Mouse (Mus musculus): Measurements from ENCODE around the gene Cntn6. TPM values are rescaled to one million over a fixed set of nuclear protein-coding genes. Genes with fewer than 3 reads are reported as not detected.

Cntn6 gene
- polyA plus RNA-seq (2015; fragmentation: Nextera tagmentation; extraction: Ambion mirVana) = 14.7 and 20.0 TPM in 2 replicates

GRCm38 (mm10) chr6:104492490-104493431, at the start of gene Cntn6:
TSS of gene Cntn6 (plus strand) at chr6:104492790.
- Histone ChIP-seq H3K9me3 (replicated peaks) (no peaks in the 10 kb centered on the region), H3K4me3 (replicated peaks) (peak within 1 kb of the TSS; percentile 48), H3K4me1 (peaks cover 5% of the 10 kb centered on the region; the same call in 1 of the 2 replicates), H3K27me3 (replicated peaks) (no peaks in the 10 kb centered on the region), H3K4me2 (peak within 1 kb of the TSS; percentile 59), H3K27ac (replicated peaks) (peak within 1 kb of the TSS; percentile 85), H3K9ac (replicated peaks) (peak within 1 kb of the TSS; percentile 57), H3K36me3 (no peaks in the 10 kb centered on the region)
- ATAC-seq (ENCODE audit: low FRiP score) = peak; percentile 85; the same call in 1 of the 2 replicates
- 12% methylated on average over 11 of the region's 11 CpGs for WGBS

- Histone ChIP-seq H3K4me2 (no peak overlapping the region), H3K27me3 (replicated peaks) (no peaks in the 10 kb centered on the region), H3K9me3 (replicated peaks) (no peaks in the 10 kb centered on the region), H3K36me3 (no peaks in the 10 kb centered on the region), H3K9ac (replicated peaks) (no peak overlapping the region), H3K4me1 (no peaks in the 10 kb centered on the region), H3K4me3 (replicated peaks) (no peak overlapping the region), H3K27ac (replicated peaks) (no peak overlapping the region)
- no peak for ATAC-seq (ENCODE audit: low FRiP score)
- WGBS = 55% methylated on average over 3 of the region's 3 CpGs
Measured at GRCm38 (mm10) chr6:104443731-104444130, 48.9 kb upstream of the Cntn6 start.

GRCm38 (mm10) chr6:104470706-104471105, 21.9 kb upstream of the Cntn6 start:
- Histone ChIP-seq H3K27ac (replicated peaks) (no peak overlapping the region), H3K36me3 (no peaks in the 10 kb centered on the region), H3K9me3 (replicated peaks) (no peaks in the 10 kb centered on the region), H3K4me2 (no peak overlapping the region), H3K4me1 (no peaks in the 10 kb centered on the region), H3K27me3 (replicated peaks) (no peaks in the 10 kb centered on the region), H3K4me3 (replicated peaks) (no peak overlapping the region), H3K9ac (replicated peaks) (no peak overlapping the region)
- WGBS = 94% methylated on average over 1 of the region's 1 CpGs
- no peak for ATAC-seq (ENCODE audit: low FRiP score)

- Histone ChIP-seq H3K9ac (replicated peaks) (no peak overlapping the region), H3K4me1 (no peaks in the 10 kb centered on the region), H3K27ac (replicated peaks) (no peak overlapping the region), H3K9me3 (replicated peaks) (no peaks in the 10 kb centered on the region), H3K36me3 (no peaks in the 10 kb centered on the region), H3K4me2 (no peak overlapping the region), H3K4me3 (replicated peaks) (no peak overlapping the region), H3K27me3 (replicated peaks) (no peaks in the 10 kb centered on the region)
- no peak for ATAC-seq (ENCODE audit: low FRiP score)
Measured at GRCm38 (mm10) chr6:104479242-104479641, 13.3 kb upstream of the Cntn6 start.

- H3K36me3 ChIP-seq = no peaks in the 10 kb centered on the region
- peak overlapping the region; percentile 59 for H3K4me2 ChIP-seq
- no peaks in the 10 kb centered on the region for H3K9me3 ChIP-seq (replicated peaks)
- ATAC-seq (ENCODE audit: low FRiP score) = 0 out of 2 replicates have a peak, but pooled peaks have one; percentile 21
- 35% methylated on average over 6 of the region's 6 CpGs for WGBS
- H3K4me1 ChIP-seq = peaks cover 5% of the 10 kb centered on the region; the same call in 1 of the 2 replicates
- H3K9ac ChIP-seq (replicated peaks) = peak overlapping the region; percentile 57
- H3K4me3 ChIP-seq (replicated peaks) = peak overlapping the region; percentile 48
- no peaks in the 10 kb centered on the region for H3K27me3 ChIP-seq (replicated peaks)
- H3K27ac ChIP-seq (replicated peaks) = peak overlapping the region; percentile 85
Measured at GRCm38 (mm10) chr6:104493459-104493858, 869 bp downstream of the Cntn6 start.

- Histone ChIP-seq H3K27me3 (replicated peaks) (no peaks in the 10 kb centered on the region), H3K4me3 (replicated peaks) (no peak overlapping the region), H3K9ac (replicated peaks) (no peak overlapping the region), H3K36me3 (no peaks in the 10 kb centered on the region), H3K9me3 (replicated peaks) (no peaks in the 10 kb centered on the region), H3K27ac (replicated peaks) (no peak overlapping the region), H3K4me1 (peaks cover 5% of the 10 kb centered on the region; the same call in 1 of the 2 replicates), H3K4me2 (peak overlapping the region; percentile 26; the same call in 1 of the 2 replicates)
- WGBS = 88% methylated on average over 2 of the region's 2 CpGs
- no peak for ATAC-seq (ENCODE audit: low FRiP score)
Measured at GRCm38 (mm10) chr6:104495801-104496200, 3.2 kb downstream of the Cntn6 start.

GRCm38 (mm10) chr6:104563993-104564392, 71.4 kb downstream of the Cntn6 start:
- Histone ChIP-seq H3K9ac (replicated peaks) (no peak overlapping the region), H3K4me3 (replicated peaks) (no peak overlapping the region), H3K9me3 (replicated peaks) (no peaks in the 10 kb centered on the region), H3K4me2 (no peak overlapping the region), H3K27me3 (replicated peaks) (no peaks in the 10 kb centered on the region), H3K4me1 (no peaks in the 10 kb centered on the region), H3K36me3 (no peaks in the 10 kb centered on the region), H3K27ac (replicated peaks) (no peak overlapping the region)
- ATAC-seq (ENCODE audit: low FRiP score) = no peak
- WGBS = 96% methylated on average over 1 of the region's 1 CpGs

- no peak for ATAC-seq (ENCODE audit: low FRiP score)
- no peaks in the 10 kb centered on the region for H3K4me1 ChIP-seq
Measured at GRCm38 (mm10) chr6:104569564-104569963, 77.0 kb downstream of the Cntn6 start.

GRCm38 (mm10) chr6:104588028-104588427, 95.4 kb downstream of the Cntn6 start:
- no peak for ATAC-seq (ENCODE audit: low FRiP score)
- H3K36me3 ChIP-seq = no peaks in the 10 kb centered on the region
- WGBS = 73% methylated on average over 3 of the region's 3 CpGs
- H3K4me1 ChIP-seq = no peaks in the 10 kb centered on the region
- no peak overlapping the region for H3K4me2 ChIP-seq
- H3K27me3 ChIP-seq (replicated peaks) = no peaks in the 10 kb centered on the region
- H3K9me3 ChIP-seq (replicated peaks) = no peaks in the 10 kb centered on the region
- H3K4me3 ChIP-seq (replicated peaks) = no peak overlapping the region
- no peak overlapping the region for H3K27ac ChIP-seq (replicated peaks)
- no peak overlapping the region for H3K9ac ChIP-seq (replicated peaks)

More at GRCm38 (mm10) chr6:104569564-104569963, 77.0 kb downstream of the Cntn6 start:
- H3K27me3 ChIP-seq (replicated peaks) = no peaks in the 10 kb centered on the region
- H3K4me3 ChIP-seq (replicated peaks) = no peak overlapping the region
- H3K4me2 ChIP-seq = no peak overlapping the region
- no peak overlapping the region for H3K27ac ChIP-seq (replicated peaks)
- no peaks in the 10 kb centered on the region for H3K9me3 ChIP-seq (replicated peaks)
- no peak overlapping the region for H3K9ac ChIP-seq (replicated peaks)
- H3K36me3 ChIP-seq = no peaks in the 10 kb centered on the region

GRCm38 (mm10) chr6:104600838-104601397, 108.3 kb downstream of the Cntn6 start:
- H3K9ac ChIP-seq (replicated peaks) = no peak overlapping the region
- ATAC-seq (ENCODE audit: low FRiP score) = no peak
- H3K36me3 ChIP-seq = no peaks in the 10 kb centered on the region
- H3K4me2 ChIP-seq = no peak overlapping the region
- no peaks in the 10 kb centered on the region for H3K27me3 ChIP-seq (replicated peaks)
- H3K27ac ChIP-seq (replicated peaks) = no peak overlapping the region
- peaks cover 8% of the 10 kb centered on the region for H3K4me1 ChIP-seq
- no peaks in the 10 kb centered on the region for H3K9me3 ChIP-seq (replicated peaks)
- WGBS = 79% methylated on average over 2 of the region's 2 CpGs
- no peak overlapping the region for H3K4me3 ChIP-seq (replicated peaks)

GRCm38 (mm10) chr6:104602894-104603293, 110.3 kb downstream of the Cntn6 start:
- Histone ChIP-seq H3K36me3 (no peaks in the 10 kb centered on the region), H3K27me3 (replicated peaks) (no peaks in the 10 kb centered on the region), H3K27ac (replicated peaks) (no peak overlapping the region; the same call in 1 of the 2 replicates), H3K4me1 (peaks cover 8% of the 10 kb centered on the region), H3K9ac (replicated peaks) (no peak overlapping the region), H3K4me3 (replicated peaks) (no peak overlapping the region), H3K4me2 (no peak overlapping the region), H3K9me3 (replicated peaks) (no peaks in the 10 kb centered on the region)
- no peak for ATAC-seq (ENCODE audit: low FRiP score)

- peaks cover 8% of the 10 kb centered on the region for H3K4me1 ChIP-seq
- WGBS = 21% methylated on average over 4 of the region's 4 CpGs
- H3K4me3 ChIP-seq (replicated peaks) = no peak overlapping the region
- peak; percentile 87 for ATAC-seq (ENCODE audit: low FRiP score)
- no peaks in the 10 kb centered on the region for H3K9me3 ChIP-seq (replicated peaks)
- peak overlapping the region; percentile 51; the same call in 1 of the 2 replicates for H3K27ac ChIP-seq (replicated peaks)
- H3K9ac ChIP-seq (replicated peaks) = no peak overlapping the region
- no peaks in the 10 kb centered on the region for H3K27me3 ChIP-seq (replicated peaks)
- no peak overlapping the region for H3K4me2 ChIP-seq
- no peaks in the 10 kb centered on the region for H3K36me3 ChIP-seq
Measured at GRCm38 (mm10) chr6:104603371-104603770, 110.8 kb downstream of the Cntn6 start.
